Mouse (Mus musculus): Measurements from ENCODE around the gene Fbxo11. TPM values are rescaled to one million over a fixed set of nuclear protein-coding genes. Genes with fewer than 3 reads are reported as not detected.
"Not testable (repeated sequence)": the region's sequence is repeated elsewhere in the genome, so short reads cannot be mapped to it uniquely, and the experiment has no call there.

Fbxo11 gene
- polyA plus RNA-seq, 1 experiment, result 1.1 TPM

- peaks cover 100% of the 10 kb centered on the region for H3K36me3 ChIP-seq (replicated peaks; ENCODE audit: low read length)
- H3K4me3 ChIP-seq (replicated peaks), result no peak overlapping the region
- no peaks in the 10 kb centered on the region for H3K27me3 ChIP-seq (replicated peaks)
- H3K4me1 ChIP-seq, result peaks cover 21% of the 10 kb centered on the region
- H3K9me3 ChIP-seq, result 0 out of 2 replicates have a peak, but pooled peaks cover 4% of the 10 kb centered on the region
- TF ChIP-seq FLI1 (IDR thresholded peaks at IDR 0.05; ENCODE audit: low read length) (no peak), GATA1 (IDR thresholded peaks at IDR 0.05; ENCODE audit: borderline replicate concordance, low read length) (no peak)
These were observed 77.6 kb downstream of the Fbxo11 start for GRCm38 (mm10) chr17:87987507-87987906.

DNA sequence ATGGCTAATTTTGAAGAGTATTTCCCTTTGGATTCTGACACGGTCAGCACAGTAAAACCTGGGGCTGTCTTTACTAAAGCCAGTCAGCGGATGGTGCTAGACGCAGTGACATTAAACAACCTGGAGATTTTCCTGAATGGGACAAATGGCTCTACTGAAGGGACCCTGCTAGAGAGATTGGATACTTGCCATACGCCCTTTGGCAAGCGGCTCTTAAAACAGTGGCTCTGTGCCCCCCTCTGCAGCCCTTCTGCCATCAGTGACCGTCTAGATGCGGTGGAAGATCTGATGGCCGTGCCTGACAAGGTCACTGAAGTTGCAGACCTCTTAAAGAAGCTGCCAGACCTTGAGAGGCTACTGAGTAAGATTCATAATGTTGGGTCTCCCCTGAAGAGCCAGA is 79.2 kb downstream of the Fbxo11 start:
- H3K4me3 ChIP-seq (replicated peaks), result no peak overlapping the region
- TF ChIP-seq GATA1 (IDR thresholded peaks at IDR 0.05; ENCODE audit: borderline replicate concordance, low read length) (no peak), FLI1 (IDR thresholded peaks at IDR 0.05; ENCODE audit: low read length) (no peak)
- H3K9me3 ChIP-seq, result 0 out of 2 replicates have a peak, but pooled peaks cover 4% of the 10 kb centered on the region
- H3K36me3 ChIP-seq (replicated peaks; ENCODE audit: low read length), result peaks cover 98% of the 10 kb centered on the region
- H3K27me3 ChIP-seq (replicated peaks), result no peaks in the 10 kb centered on the region
- H3K4me1 ChIP-seq, result peaks cover 8% of the 10 kb centered on the region

GRCm38 (mm10) chr17:87984440-87985214 is 80.5 kb downstream of the Fbxo11 start:
- TF ChIP-seq GATA1 (IDR thresholded peaks at IDR 0.05; ENCODE audit: borderline replicate concordance, low read length), result no peak
- TF ChIP-seq FLI1 (IDR thresholded peaks at IDR 0.05; ENCODE audit: low read length), result no peak
- Histone ChIP-seq H3K27me3 (replicated peaks) (no peaks in the 10 kb centered on the region), H3K9me3 (0 out of 2 replicates have a peak, but pooled peaks cover 4% of the 10 kb centered on the region), H3K36me3 (replicated peaks; ENCODE audit: low read length) (peaks cover 97% of the 10 kb centered on the region), H3K4me1 (peaks cover 11% of the 10 kb centered on the region), H3K4me3 (replicated peaks) (no peak overlapping the region)

DNA sequence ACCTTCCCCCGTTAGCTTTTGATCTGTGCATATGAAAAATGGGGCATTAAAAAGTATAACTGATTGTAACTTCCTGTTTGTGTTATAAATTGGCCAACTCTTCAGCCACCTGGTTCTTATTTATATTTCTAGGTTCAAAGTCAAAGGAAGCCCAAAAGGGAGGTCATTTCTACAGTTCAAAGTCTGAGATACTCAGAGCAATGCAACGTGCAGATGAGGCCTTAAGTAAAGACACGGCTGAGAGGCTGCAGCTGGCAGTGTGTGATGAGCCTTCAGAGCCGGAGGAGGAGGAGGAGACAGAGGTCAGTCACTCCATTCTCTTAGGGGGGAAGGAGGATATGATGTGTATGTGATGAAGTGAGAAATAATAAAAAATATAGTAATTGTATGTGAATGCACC is 81.8 kb downstream of the Fbxo11 start:
- Histone ChIP-seq H3K27me3 (replicated peaks) (no peaks in the 10 kb centered on the region), H3K4me1 (peaks cover 20% of the 10 kb centered on the region), H3K9me3 (0 out of 2 replicates have a peak, but pooled peaks cover 4% of the 10 kb centered on the region), H3K4me3 (replicated peaks) (no peak overlapping the region), H3K36me3 (replicated peaks; ENCODE audit: low read length) (peaks cover 93% of the 10 kb centered on the region)
- TF ChIP-seq FLI1 (IDR thresholded peaks at IDR 0.05; ENCODE audit: low read length) (no peak), GATA1 (IDR thresholded peaks at IDR 0.05; ENCODE audit: borderline replicate concordance, low read length) (no peak)

GRCm38 (mm10) chr17:87982112-87982511 is 83.0 kb downstream of the Fbxo11 start:
- TF ChIP-seq FLI1 (IDR thresholded peaks at IDR 0.05; ENCODE audit: low read length) (no peak), GATA1 (IDR thresholded peaks at IDR 0.05; ENCODE audit: borderline replicate concordance, low read length) (no peak)
- Histone ChIP-seq H3K36me3 (replicated peaks; ENCODE audit: low read length) (peaks cover 92% of the 10 kb centered on the region), H3K4me3 (replicated peaks) (no peak overlapping the region), H3K27me3 (replicated peaks) (no peaks in the 10 kb centered on the region), H3K9me3 (0 out of 2 replicates have a peak, but pooled peaks cover 4% of the 10 kb centered on the region), H3K4me1 (peaks cover 24% of the 10 kb centered on the region)

- peaks cover 67% of the 10 kb centered on the region for H3K36me3 ChIP-seq (replicated peaks; ENCODE audit: low read length)
- H3K4me3 ChIP-seq (replicated peaks), result not testable (repeated sequence)
- peaks cover 37% of the 10 kb centered on the region for H3K4me1 ChIP-seq
These were observed 85.4 kb downstream of the Fbxo11 start for GRCm38 (mm10) chr17:87979696-87980095.

GRCm38 (mm10) chr17:87976927-87977326 is 88.2 kb downstream of the Fbxo11 start:
- not testable (repeated sequence) for H3K27me3 ChIP-seq (replicated peaks); H3K9me3 ChIP-seq; H3K4me3 ChIP-seq (replicated peaks)
- peaks cover 41% of the 10 kb centered on the region for H3K36me3 ChIP-seq (replicated peaks; ENCODE audit: low read length)
- peaks cover 38% of the 10 kb centered on the region for H3K4me1 ChIP-seq

More at GRCm38 (mm10) chr17:87979696-87980095, 85.4 kb downstream of the Fbxo11 start:
- not testable (repeated sequence) for H3K27me3 ChIP-seq (replicated peaks); H3K9me3 ChIP-seq

DNA sequence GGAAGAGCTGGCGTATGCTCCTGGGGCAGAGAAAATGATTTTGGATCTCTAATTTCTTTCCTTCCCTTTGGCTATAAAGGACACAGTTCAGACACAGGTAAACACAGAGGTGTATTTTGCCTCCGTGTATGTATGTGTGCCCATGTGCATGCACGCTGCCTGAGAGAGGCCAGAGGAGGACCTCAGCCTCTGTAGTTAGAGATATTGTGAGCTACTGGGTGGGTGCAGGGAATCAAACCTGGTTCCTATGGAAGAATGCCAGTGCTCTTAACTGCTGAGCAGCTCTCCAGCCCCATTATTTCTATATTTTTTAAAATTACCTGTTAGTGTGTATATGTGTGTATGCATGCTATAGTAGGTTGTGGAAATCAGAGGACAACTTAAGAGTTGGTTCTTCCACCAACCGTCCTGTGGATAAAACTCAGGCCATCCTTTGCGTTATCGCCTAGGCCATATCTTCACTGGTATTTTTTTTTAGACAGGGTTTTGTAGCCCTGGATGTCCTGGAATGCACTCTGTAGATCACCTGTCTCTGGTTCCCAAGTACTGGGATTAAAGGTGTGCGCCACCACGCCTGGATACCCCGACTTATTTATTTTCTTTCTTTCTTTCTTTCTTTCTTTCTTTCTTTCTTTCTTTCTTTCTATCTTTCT is 88.8 kb downstream of the Fbxo11 start:
- Histone ChIP-seq H3K27me3 (replicated peaks) (no peaks in the 10 kb centered on the region), H3K9me3 (peaks cover 4% of the 10 kb centered on the region; the same call in 1 of the 2 replicates), H3K4me3 (replicated peaks) (peak overlapping the region; percentile 97), H3K36me3 (replicated peaks; ENCODE audit: low read length) (peaks cover 35% of the 10 kb centered on the region), H3K4me1 (peaks cover 43% of the 10 kb centered on the region)
- TF ChIP-seq FLI1 (IDR thresholded peaks at IDR 0.05; ENCODE audit: low read length) (no peak), GATA1 (IDR thresholded peaks at IDR 0.05; ENCODE audit: borderline replicate concordance, low read length) (no peak)

DNA sequence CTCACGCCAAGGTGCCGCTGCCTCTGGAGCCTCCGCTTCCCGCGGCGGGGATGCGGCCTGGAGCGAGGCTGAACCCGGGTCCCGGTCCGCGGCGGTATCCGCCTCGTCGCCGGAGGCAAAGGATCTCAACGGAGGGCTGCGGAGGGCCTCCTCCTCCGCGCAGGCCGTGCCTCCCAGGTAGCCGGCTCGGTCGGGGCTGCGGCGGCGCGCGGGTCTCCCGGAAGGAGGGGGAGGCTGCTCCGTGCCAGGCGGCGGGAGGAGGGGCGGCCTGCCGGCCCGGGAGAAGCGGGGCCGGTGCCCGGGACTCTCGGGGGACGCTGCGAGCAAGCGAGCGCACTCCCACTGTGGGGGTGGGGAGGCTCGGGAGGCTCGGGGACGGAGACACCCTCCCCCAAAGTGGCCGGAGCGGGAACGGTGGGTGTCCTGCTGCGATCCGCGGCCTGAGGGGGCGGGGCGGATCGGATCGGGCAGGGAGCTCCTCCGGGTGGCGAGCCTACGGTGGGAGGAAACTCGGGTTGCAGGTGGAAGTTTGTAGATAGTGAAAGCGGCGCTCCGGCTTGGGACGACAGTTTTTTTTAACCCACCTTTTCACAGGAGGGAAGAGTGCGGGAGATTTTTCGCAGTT is 89.8 kb downstream of the Fbxo11 start:
- Histone ChIP-seq H3K4me1 (peaks cover 39% of the 10 kb centered on the region), H3K9me3 (peaks cover 4% of the 10 kb centered on the region; the same call in 1 of the 2 replicates), H3K4me3 (replicated peaks) (peak overlapping the region; percentile 97), H3K27me3 (replicated peaks) (no peaks in the 10 kb centered on the region), H3K36me3 (replicated peaks; ENCODE audit: low read length) (peaks cover 26% of the 10 kb centered on the region)
- TF ChIP-seq FLI1 (IDR thresholded peaks at IDR 0.05; ENCODE audit: low read length), result no peak
